Mouse (Mus musculus) neural tube, embryonic 11.5 days (tissue): ENCODE measurements at regions not wholly inside any gene's neighbourhood (a gene's known extent, or its start where the extent isn't known, plus 50 kb on each side); places are given as distances from the start of the nearest gene placed in this dataset.

ENCODE experiments used
- ATAC-seq: fragments of 200-750 bp; cut with Nextera tagmentation; 2 replicates; pipeline ENCODE4 v1.8.0; 2017; ENCODE audit warnings: moderate number of reproducible peaks, mild to moderate bottlenecking, moderate TSS enrichment, moderate library complexity; ENCODE audit not compliant: insufficient read depth, low FRiP score, low TSS enrichment
- DNase-seq: peaks from one replicate; pipeline ENCODE4 v3.0.0-alpha.2; 2015; ENCODE audit warnings: low spot score
- H3K27ac ChIP-seq: fragments of 300-500 bp; sonication (generic); 2 replicates; pipeline ENCODE4 v1.5.1; 2014; ENCODE audit warnings: low read depth, mild to moderate bottlenecking, low read length
- H3K27me3 ChIP-seq: fragments of 300-500 bp; sonication (generic); 2 replicates; pipeline ENCODE4 v1.6.1; 2014; ENCODE audit warnings: mild to moderate bottlenecking, low read length, mixed read lengths; ENCODE audit not compliant: control insufficient read depth, insufficient read depth
- H3K36me3 ChIP-seq: fragments of 300-500 bp; sonication (generic); 2 replicates; pipeline ENCODE4 v1.6.1; 2014; ENCODE audit warnings: mild to moderate bottlenecking, low read length, moderate library complexity, mixed read lengths; ENCODE audit not compliant: control insufficient read depth, insufficient read depth
- H3K4me1 ChIP-seq: fragments of 300-500 bp; sonication (generic); 2 replicates; pipeline ENCODE4 v1.6.1; 2014; ENCODE audit warnings: low read length, mixed read lengths; ENCODE audit not compliant: control insufficient read depth, insufficient read depth
- H3K4me2 ChIP-seq: fragments of 300-500 bp; sonication (generic); 2 replicates; pipeline ENCODE4 v1.6.1; 2014; ENCODE audit warnings: low read depth, mild to moderate bottlenecking, moderate library complexity
- H3K4me3 ChIP-seq: fragments of 300-500 bp; sonication (generic); 2 replicates; pipeline ENCODE4 v1.5.1; 2014; ENCODE audit warnings: low read depth, low read length
- H3K9ac ChIP-seq: fragments of 300-500 bp; sonication (generic); 2 replicates; pipeline ENCODE4 v1.6.1; 2014; ENCODE audit warnings: mild to moderate bottlenecking, low read length
- H3K9me3 ChIP-seq: fragments of 300-500 bp; sonication (generic); 2 replicates; pipeline ENCODE4 v1.6.1; 2016; ENCODE audit warnings: low read length; ENCODE audit not compliant: control insufficient read depth
- WGBS: fragments of 180-500 bp; shearing (Covaris S2); extraction: QIAGEN DNeasy Blood & Tissue Kit; methylation state at CpG from one replicate; pipeline ENCODE4 v1.1.7; 2014; 5-methylcytosine and 5-hydroxymethylcytosine counted together

DNA sequence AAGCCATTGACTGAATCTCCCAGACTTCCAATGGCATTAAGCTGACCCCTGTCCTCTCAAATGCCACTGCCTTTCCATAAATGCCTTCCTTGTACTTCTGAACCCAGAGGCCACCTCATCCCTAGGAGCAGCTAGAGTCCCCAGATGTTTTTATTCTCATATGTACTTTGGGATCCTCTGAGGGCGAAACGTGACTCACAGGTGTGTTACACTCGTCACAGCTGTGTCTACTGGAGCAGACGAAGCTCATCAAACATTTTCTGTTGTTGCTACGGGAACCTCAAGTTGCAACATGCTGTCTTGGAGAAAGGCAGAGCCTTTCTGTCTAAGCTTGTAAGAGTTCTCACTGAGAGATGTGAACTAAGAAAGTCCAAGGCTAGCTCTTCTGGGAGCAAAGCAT lies 80.1 kb downstream of the Zfp706 start:
- no peak overlapping the region for H3K27ac ChIP-seq
- ATAC-seq (no peak), DNase-seq (no peak)
- H3K4me1 ChIP-seq = no peaks in the 10 kb centered on the region
- no peaks in the 10 kb centered on the region for H3K36me3 ChIP-seq
- no peaks in the 10 kb centered on the region for H3K27me3 ChIP-seq
- no peaks in the 10 kb centered on the region for H3K9me3 ChIP-seq
- no peak overlapping the region for H3K4me2 ChIP-seq
- WGBS = 71% methylated on average over 5 of the region's 5 CpGs
- no peak overlapping the region for H3K9ac ChIP-seq
- H3K4me3 ChIP-seq = no peak overlapping the region

DNA sequence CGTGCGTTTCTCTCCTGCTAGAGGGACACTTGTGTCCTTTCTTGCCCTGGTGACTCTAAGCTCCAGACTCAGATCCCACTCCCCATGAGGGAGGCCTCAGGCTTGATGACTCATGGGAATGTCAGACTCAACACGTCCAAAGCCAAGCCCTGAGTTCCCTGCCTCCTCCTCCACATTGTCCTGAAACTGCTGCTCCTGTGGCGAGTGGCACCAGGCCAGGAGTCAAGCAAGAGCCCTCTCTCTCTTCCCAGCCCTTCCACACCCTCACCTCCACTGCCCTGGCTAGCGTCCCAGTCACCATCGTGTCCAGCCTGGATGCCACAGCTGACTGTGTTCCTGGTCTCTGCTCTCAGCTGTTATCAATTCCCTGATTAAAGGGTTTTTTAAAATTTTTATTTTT lies 83.4 kb downstream of the Zfp706 start:
- no peaks in the 10 kb centered on the region for H3K27me3 ChIP-seq
- H3K4me3 ChIP-seq = no peak overlapping the region
- H3K36me3 ChIP-seq = no peaks in the 10 kb centered on the region
- DNase-seq (no peak), ATAC-seq (no peak)
- no peaks in the 10 kb centered on the region; the same call in 1 of the 2 replicates for H3K4me1 ChIP-seq
- no peak overlapping the region for H3K4me2 ChIP-seq
- no peak overlapping the region for H3K27ac ChIP-seq
- H3K9ac ChIP-seq = no peak overlapping the region
- 88% methylated on average over 6 of the region's 6 CpGs for WGBS
- no peaks in the 10 kb centered on the region for H3K9me3 ChIP-seq

DNA sequence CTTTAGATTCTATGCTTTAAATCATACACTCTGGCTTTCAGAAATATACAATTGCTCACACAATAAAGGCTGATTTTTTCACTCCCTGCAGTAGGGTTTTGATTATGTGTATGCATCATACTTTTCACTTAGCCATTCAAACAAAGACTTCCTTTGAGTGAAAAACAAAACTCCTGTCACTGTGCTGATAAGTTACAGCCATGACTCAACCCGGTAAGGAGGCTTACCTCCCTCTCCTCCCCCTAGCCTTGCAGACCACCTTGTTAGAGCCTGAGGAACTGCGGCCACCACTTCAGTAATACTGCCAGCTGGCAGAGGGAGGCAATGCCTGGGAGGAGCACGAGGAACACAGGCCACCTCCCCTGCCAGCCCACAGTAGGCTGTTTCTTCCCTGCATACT lies 86.2 kb downstream of the Zfp706 start:
- H3K27me3 ChIP-seq = no peaks in the 10 kb centered on the region
- no peak overlapping the region for H3K9ac ChIP-seq
- no peak for ATAC-seq
- H3K4me2 ChIP-seq = no peak overlapping the region
- WGBS = 40% methylated on average over 3 of the region's 3 CpGs
- no peak overlapping the region for H3K27ac ChIP-seq
- no peaks in the 10 kb centered on the region for H3K36me3 ChIP-seq
- DNase-seq = no peak
- no peaks in the 10 kb centered on the region for H3K9me3 ChIP-seq
- no peak overlapping the region for H3K4me3 ChIP-seq
- no peaks in the 10 kb centered on the region; the same call in 1 of the 2 replicates for H3K4me1 ChIP-seq

DNA sequence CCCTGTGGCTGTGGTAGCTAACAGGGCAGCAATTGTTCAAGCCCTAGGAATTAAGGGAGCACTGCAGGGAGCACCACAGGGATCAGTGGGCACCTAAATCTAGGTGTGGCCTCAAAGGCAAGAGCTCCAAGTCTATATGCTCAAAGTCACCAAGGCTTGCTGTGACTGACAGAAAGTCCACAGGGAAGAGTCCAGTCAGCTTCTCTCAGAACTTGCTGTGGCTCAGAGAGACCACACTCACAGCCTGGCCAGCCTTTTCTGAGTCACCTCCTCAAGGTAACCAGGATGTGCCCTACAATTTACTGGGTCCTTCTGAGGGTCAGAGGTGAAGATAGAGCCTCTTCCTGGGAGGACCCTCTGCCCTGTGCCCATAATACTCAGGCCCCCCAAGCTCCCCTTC lies 86.7 kb downstream of the Zfp706 start:
- Histone ChIP-seq H3K27me3 (no peaks in the 10 kb centered on the region), H3K9me3 (no peaks in the 10 kb centered on the region), H3K4me2 (no peak overlapping the region), H3K4me1 (no peaks in the 10 kb centered on the region; the same call in 1 of the 2 replicates), H3K27ac (no peak overlapping the region), H3K4me3 (no peak overlapping the region), H3K36me3 (no peaks in the 10 kb centered on the region), H3K9ac (no peak overlapping the region)
- no peak for ATAC-seq
- no peak for DNase-seq

DNA sequence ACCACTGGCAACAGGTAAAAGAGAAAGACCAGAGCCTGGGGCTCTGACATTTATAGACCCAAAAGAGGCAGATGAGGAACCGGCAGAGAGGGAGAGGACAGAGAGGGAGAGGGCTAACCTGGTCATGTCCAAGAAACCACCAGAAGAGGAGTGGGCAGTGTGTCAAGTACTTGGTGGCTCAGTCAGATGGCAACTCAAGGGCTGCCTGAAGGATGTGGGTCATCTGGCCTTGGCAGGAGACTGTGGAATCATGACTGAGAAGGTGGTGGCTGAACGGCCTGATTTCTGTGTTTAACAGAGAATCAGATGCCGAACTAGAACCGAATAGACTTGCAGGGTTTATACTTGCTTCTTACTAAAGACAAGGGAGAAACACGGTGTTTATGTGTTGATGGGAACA lies 87.9 kb downstream of the Zfp706 start:
- Histone ChIP-seq H3K9ac (no peak overlapping the region), H3K27ac (no peak overlapping the region), H3K27me3 (no peaks in the 10 kb centered on the region), H3K4me2 (no peak overlapping the region), H3K4me3 (no peak overlapping the region), H3K4me1 (no peaks in the 10 kb centered on the region; the same call in 1 of the 2 replicates), H3K36me3 (no peaks in the 10 kb centered on the region), H3K9me3 (no peaks in the 10 kb centered on the region)
- ATAC-seq (no peak), DNase-seq (no peak)
- 95% methylated on average over 5 of the region's 5 CpGs for WGBS

DNA sequence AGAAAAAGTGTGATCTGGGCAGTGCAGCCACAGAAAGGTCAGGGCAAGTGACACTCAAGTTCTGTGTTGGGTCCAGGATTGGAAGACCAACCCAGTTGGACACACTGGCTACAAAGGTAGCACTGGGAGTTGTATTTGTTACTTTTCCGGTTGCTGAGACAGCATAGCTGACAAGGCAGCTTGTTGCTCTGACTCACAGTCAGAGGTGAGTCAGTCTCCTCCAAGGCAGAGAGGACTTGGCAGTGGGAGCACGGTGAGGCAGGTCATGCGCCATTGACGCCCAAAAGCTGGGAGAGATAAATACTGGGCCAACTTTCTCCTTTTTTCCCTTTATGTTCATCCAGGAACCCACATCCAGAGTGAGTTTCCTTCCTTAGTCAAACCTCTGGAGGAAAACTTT lies 88.4 kb downstream of the Zfp706 start:
- no peaks in the 10 kb centered on the region for H3K36me3 ChIP-seq
- no peak for DNase-seq
- no peak overlapping the region for H3K27ac ChIP-seq
- H3K4me2 ChIP-seq = no peak overlapping the region
- no peak overlapping the region for H3K9ac ChIP-seq
- H3K27me3 ChIP-seq = no peaks in the 10 kb centered on the region
- no peaks in the 10 kb centered on the region for H3K9me3 ChIP-seq
- no peak for ATAC-seq
- H3K4me1 ChIP-seq = no peaks in the 10 kb centered on the region; the same call in 1 of the 2 replicates
- no peak overlapping the region for H3K4me3 ChIP-seq
- WGBS = 93% methylated on average over 4 of the region's 4 CpGs

DNA sequence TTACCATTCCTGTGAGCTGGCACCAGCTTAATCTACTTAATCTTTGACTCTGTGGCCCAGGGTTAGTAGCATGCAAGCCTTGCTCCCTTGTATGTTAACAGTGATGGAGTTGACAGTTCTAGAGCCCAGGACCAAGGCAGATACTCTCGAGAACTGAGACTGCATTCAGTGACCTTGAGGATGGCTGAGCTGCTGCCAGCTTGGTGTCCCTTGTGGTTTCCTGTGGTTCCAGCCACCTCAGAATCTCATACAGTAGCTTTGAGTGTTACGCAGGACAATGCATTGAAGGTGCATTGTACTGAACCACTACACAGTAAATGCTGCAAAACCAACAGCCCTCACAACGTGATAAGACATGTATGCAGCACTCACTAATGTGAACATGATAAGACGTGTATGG lies 90.6 kb downstream of the Zfp706 start:
- Histone ChIP-seq H3K27me3 (no peaks in the 10 kb centered on the region), H3K4me3 (no peak overlapping the region), H3K36me3 (no peaks in the 10 kb centered on the region), H3K9me3 (no peaks in the 10 kb centered on the region), H3K27ac (no peak overlapping the region), H3K4me1 (no peaks in the 10 kb centered on the region; the same call in 1 of the 2 replicates), H3K4me2 (no peak overlapping the region), H3K9ac (no peak overlapping the region)
- DNase-seq (no peak), ATAC-seq (no peak)
- WGBS = 79% methylated on average over 4 of the region's 4 CpGs

DNA sequence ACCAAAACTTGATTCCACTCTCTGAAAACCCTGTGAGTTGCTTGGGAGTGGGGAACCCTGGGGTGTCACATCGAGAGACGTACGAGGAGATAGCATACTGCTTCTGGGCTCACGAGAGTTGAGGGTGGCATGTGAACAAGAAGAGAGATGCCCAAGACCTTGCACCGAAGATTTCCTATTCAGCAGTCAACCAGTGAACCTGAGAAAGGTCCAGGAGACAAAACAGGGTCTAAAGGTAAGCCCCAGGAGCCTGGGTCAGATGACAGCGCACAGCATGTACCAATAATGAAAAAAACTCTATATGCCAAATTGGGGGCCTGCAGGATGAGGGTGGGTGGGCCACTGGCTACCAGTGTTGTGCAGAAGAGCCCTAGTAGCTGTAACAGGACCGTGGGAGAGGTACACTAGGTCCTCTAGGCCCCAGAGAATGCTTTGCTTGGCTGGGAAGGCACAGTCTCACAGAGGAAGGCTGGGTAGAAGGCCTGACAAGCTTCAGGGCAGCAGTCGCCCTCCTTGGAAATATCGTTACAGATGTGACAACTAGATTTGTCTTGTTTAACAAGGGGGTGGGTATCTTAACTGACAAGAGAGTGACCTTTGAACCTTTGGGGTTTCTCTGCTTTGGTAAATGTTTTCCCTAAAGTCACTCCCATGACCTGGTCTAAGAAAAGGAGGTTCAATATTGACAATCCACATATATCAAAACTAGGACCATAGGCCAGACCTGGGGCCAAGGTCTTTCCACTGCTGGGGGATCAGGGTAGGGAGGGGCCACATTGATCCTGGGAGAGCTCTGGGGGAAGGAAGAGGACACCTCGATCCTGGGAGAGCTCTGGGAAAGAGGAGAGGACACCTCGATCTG lies 93.1 kb downstream of the Zfp706 start:
- Histone ChIP-seq H3K36me3 (no peaks in the 10 kb centered on the region), H3K4me1 (no peaks in the 10 kb centered on the region), H3K27me3 (no peaks in the 10 kb centered on the region), H3K27ac (no peak overlapping the region), H3K9ac (no peak overlapping the region), H3K4me3 (no peak overlapping the region), H3K4me2 (no peak overlapping the region), H3K9me3 (no peaks in the 10 kb centered on the region)
- DNase-seq (no peak), ATAC-seq (no peak)
- 89% methylated on average over 11 of the region's 11 CpGs for WGBS

DNA sequence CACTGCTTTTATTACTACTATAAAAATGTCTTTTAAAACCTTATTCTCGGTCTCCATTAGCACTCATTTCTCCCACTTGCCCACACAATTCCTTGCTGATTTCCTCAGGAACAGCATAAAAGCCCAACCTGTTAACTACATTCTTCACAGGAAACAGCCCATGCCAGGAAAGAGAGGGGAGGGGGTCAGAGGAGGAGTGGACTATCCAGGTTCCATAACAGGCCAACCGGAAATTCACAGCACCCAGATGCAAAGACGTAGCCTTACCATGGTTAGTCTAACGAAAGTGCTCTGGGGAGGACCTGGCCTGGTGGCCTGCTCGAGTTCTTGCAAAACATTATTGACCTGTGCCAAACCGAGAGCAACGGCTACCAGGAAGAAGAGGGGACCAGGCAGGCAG lies 94.3 kb downstream of the Zfp706 start:
- 89% methylated on average over 7 of the region's 7 CpGs for WGBS
- no peak overlapping the region for H3K27ac ChIP-seq
- no peak overlapping the region for H3K4me2 ChIP-seq
- H3K4me1 ChIP-seq = no peaks in the 10 kb centered on the region
- no peaks in the 10 kb centered on the region for H3K36me3 ChIP-seq
- ATAC-seq (no peak), DNase-seq (no peak)
- no peaks in the 10 kb centered on the region for H3K27me3 ChIP-seq
- no peak overlapping the region for H3K4me3 ChIP-seq
- no peaks in the 10 kb centered on the region for H3K9me3 ChIP-seq
- H3K9ac ChIP-seq = no peak overlapping the region
